Mouse (Mus musculus) layer of hippocampus, adult 9-10 months (tissue): ENCODE measurements around the gene Frmd8.

ENCODE experiments used
- DNase-seq: peaks from one replicate; pipeline ENCODE4 v3.0.0; 2022; ENCODE audit warnings: low spot score

The Frmd8 gene

DNA sequence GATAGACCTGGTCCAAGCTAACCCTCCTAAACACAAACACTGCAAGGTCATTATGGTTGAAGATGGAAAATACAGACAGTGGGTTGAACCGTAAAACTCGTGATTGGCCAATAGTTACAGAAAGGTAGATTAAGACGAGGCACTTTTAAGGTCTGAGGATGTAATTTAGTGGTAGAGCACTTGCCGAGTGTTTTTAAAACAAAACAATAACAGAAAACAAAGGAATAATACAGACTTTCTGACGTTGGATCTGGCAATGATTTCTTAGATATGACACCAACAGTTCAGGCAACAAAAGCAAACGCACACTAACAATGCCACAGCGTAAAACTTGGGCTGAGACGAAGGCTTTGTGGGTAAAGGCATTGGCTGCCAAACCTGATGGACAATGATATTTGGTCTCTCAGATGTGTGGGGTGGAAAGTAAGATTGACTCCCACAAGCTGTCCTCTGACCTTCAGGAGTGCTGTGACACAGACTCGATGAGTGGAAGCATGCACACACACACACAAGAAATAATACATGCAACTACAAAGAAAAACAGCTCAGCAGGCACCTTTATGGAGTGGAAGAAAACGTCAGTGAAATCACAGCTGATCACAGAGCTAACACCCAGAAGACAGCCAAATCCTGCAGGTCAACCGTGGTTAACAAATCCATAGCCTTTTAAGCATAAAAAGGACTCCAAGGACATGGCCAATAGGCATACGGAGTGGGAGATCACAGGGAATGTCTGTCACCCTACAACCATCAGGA lies 36.8 kb downstream of the Frmd8 start:
- no peak for DNase-seq

DNA sequence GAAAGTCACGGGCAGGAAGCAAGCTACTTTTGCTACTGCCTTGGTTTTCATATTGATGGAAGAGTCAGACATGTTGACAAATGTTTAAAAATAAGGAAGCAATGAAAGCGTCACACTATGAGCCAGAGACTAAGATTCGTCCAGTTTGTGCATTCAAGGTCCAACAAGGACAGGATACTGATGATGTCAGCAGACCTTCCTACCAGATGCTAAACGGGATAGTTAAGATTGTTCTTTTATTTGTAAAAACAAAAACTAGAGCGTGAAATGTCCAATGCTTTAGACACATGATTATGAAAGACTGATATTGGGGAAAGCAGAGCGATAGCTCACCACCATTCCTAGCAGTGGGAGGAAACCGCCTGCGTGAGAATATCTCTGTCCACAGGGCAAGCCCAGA lies 37.5 kb downstream of the Frmd8 start:
- DNase-seq = no peak

DNA sequence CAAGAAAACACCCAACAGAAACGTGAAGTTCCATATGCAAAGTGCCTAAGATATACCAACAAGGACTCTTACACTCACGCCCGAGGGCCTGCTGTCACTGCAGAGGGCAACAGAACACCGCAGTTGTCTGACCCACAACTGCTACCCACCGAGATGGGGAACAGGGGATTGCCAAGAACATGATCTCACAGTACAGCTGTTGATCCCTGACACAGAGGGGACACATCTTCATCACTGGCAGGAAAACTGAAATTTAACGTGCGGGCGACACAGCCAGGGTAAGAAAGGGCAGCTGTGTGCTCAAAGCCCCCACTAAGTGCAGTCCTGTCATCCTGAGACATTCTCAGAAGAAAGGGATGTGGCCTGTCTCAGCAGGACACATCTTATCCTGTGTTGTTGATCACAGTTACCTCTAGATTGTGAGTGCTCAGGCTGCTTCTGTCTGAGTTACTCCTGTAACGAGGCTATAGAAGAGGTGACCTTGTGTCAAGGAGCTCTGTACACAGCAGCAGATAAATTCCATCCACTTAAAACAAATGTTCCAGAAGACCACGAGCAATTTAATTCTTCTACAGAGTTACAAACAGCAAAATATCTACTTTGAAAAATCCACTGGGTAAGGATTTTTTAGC lies 38.0 kb downstream of the Frmd8 start:
- DNase-seq = no peak

DNA sequence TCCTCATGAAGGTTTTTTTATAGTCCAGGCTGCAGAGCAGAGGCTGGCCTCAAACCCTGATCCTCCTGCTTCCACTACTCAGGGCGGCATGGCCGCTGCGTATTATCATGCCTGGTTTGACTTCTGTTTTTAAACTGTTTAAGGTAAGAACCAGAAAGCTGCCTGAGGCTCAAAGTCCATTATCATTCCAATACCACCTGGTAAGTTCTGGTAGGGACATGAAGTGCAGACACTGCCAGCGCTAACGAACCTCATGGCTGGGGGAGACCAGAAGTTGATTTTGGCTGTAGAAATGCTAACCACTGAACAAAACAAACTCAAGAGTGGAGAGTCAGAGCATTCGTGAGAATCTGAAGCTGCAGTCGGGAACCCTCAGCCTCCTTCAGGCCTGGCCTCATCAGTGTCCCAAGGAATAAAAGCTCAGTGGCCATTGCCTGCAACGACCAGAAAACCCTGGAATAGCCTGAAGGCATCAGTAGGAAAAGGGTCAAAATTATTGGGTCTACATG lies 39.1 kb downstream of the Frmd8 start:
- DNase-seq = no peak

DNA sequence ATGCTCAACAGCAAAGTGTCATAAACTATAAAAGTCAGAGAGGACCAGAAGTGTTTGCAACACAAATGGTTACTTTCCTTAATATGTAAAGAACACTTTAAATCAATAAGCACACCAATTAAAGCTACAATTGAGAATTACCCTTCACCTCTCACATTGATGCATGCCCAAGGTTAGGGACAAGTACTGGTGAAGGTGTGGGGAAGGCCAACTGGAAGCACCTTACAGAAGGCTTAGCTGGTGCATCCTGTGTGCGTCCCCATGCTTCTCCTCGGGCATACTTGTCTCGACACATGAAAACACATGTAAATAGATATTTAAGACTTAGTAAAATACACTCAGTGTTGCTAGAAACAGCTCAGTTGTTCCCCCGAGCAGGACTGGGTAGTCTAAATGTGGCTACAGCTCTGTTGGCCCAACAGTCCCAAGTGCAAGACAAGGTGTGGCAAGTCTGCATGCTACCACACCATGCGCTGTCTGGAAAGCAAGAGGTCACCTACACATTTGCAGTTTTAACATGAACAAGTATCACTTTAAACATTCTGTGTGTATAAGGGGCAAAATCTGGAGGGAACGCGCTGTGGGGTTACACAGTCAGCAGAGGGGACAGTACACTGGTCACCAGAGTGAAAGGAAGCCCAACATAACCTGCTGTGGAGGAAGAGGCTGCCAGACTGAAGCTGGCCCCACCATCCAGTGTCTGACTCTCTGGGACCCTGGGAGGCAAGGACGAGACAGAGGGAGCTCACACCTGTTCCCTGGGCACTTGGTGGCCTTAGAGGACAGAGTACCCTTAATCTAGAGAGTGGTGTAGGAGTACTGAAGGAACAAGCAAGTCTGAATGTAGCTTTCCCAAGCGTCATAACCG lies 39.8 kb downstream of the Frmd8 start:
- DNase-seq = no peak

DNA sequence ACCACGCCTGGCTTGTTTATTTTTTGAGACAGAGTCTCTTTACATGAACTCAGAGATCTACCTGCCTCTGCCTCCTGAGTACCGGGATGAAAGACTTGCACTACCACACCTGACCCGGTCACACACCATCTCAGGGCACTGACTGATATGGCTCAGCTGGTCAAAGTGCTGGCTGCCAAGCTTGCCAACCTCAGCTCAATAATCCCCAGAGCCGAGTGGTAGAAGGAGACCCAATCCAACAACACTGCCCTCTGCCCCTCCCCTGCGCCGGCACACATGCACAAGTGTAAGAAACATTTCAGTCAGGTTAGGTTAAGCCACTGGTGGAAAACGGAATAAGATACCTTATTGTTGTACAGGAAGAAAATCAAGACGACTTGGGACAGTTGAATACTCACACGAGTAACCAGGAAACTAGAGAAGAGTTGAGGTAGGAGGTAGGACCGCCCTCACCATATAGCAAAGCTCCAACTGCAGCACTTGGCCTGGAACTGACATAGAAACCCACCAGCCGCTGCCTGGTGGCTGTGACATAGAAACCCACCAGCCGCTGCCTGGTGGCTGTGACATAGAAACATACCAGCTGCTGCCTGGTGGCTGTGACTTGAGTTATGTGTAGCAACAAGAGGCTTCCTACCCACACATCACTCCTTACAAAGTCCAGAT lies 40.7 kb downstream of the Frmd8 start:
- DNase-seq = no peak

DNA sequence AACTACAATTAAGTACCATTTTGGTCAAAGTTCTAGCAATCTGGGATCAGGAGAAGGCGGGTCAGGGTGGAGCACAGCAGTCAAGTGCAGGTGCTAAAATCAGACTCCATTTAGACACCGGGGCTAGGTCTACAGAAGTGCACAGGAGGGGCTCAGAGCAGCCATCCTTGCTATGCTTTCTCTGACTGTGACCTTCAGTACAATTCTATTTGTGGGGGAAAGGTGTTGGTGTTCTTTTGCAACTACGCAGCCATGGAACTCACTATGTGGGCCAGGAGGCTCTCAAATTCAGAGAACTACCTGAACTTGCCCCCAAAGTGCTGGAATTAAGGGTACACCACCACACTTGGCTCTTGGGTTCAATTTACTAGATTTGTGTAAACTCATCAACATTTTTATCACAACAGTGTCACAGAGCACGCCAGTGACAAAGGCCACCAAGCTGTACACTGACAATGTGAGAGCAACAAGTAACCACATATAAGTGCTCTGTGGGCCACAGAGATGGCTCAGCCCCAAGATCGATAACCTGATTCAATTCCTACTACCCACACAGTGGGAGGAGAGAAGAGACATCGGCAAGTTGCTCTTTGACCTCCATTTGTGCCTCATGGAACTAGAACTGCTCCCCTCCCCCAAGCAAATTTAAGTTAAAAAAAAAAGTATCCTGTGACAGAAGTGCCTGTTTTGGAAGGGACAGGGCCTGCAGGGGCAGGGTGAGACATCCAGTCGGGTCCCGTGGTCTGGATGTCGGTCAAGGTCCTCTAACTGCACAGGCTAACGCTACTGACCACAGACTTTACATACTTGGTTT lies 41.6 kb downstream of the Frmd8 start:
- no peak for DNase-seq

DNA sequence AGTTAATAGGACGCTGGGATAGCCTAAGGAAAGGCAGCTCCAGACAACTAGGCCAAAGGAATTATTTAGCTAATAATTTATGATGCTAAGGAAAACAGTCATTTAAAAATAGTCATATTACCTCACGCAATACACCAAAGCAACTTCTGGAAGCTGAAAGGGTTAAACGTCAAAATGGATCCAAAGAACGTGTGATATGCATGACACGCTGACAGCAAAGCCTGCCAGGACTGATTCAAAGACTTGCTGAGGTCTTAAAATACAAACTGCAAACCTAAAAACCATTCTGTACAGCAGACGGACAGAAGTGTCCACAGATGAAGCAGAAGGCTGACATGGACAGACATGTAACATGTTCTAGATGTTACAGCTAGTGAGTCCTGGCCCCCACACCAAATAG lies 42.7 kb downstream of the Frmd8 start:
- no peak for DNase-seq

DNA sequence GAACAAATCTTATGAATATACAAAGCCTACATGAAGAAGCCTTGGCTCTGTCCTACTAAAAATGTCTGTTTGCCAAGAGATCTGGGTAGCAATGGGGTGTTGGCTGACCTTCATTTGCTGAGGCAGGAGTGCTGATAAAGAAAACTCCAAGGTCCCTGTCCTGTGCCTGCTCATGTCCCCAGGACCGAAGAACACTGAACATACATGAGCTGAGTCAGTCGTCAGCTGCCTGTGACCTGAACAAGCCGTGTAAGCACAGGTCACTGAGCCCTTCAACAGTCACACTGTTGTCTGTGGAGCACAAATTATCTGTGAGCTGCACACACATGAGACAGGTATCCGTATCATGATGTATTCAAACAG lies 43.1 kb downstream of the Frmd8 start:
- no peak for DNase-seq

DNA sequence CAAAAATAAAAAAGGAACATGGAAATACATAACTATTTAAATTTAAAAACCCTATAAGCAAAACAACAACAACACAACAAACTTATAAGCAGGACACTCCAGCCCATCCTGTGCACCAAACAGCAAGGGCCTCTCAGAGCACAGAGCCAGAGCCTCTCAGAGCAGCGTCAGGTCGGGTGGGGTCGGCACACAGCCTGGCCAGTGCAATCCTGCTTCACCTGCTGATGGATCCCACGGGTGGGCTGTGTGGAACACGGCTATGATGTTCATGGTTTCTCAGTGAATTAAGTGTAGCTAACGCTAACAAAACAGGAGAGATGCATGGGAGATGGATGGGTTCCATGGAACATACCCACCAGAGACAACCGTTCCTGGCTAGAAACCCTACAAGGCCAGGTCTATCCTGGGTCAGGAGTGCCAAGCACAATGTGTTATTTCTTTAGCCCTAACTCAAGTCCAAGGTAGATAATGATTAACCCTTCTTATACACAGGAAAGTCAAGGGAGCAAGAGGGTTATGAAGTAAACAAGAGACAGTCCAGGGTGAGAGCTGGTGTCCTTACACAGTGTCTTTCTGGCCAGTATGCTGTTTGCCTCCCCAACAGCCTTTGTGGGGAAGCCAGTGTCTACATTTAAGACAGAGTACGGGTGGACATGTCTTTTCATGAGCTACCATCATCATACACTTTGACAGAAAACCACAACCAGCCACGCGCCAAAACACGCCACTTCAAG lies 43.7 kb downstream of the Frmd8 start:
- DNase-seq = no peak

DNA sequence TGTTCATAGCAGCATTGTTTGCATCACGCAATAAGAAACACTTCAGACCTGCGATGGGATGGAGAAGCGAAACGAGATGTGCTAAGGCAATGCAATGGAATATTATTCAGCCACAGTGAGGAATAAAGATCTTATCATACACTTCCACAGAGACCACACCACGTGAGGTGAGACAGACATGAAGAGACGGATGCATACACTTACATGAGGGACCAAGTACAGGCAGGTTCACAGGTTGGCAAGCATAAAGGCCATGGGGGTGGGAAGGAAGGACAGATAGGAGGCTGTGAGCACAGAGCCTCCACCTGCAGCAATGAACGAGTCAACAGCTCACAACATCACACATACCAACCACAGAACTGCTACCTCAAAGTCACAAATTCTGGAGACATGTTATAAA lies 44.3 kb downstream of the Frmd8 start:
- DNase-seq = no peak

DNA sequence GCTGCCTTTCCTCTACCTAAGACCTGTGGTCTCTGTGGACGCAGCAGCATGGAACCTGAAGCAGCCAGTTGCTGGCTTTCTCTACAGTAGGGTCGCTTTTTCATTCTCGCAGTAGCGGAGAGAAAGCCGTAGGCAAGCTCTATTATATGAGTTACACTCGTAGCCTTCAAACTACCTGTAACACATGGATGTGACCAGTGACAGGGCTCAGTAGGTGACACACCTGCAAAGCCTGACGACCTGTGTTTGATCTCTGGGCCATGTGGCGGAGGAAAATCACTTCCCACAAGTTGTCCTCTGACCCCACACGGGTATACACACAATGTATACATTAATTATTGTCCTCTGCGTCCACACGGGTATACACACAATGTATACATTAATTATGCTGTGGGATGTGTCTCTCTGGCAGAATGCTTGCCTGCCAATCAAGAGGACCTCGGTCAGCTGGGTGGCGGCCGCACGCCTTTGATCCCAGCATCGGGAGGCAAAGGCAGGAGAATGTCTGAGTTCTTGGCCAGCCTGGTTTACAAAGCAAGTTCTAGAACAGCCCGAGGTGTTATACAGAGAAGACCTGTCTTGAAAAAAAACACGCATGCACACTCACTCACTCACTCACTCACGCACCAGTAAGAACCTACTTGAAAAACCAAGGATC lies 45.0 kb downstream of the Frmd8 start:
- no peak for DNase-seq

DNA sequence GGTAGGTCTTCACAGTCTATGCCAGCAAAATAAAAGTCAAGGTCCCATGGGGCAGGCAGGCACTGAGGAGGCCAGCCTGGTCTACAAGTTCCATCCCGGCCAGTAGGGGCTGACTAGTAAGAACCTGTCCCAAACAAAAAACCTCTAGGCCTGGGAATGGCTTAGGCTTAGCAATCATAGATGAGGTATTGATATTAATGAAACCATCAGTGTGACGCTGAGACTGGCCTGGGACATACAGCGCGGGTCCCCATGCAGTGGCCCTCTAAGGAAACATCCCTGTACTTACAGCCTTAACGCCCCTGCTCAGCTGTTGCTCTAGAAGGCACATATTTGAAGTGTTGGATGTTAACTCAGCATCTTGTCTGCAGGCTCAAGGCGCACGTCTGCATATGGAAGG lies 46.2 kb downstream of the Frmd8 start:
- no peak for DNase-seq

DNA sequence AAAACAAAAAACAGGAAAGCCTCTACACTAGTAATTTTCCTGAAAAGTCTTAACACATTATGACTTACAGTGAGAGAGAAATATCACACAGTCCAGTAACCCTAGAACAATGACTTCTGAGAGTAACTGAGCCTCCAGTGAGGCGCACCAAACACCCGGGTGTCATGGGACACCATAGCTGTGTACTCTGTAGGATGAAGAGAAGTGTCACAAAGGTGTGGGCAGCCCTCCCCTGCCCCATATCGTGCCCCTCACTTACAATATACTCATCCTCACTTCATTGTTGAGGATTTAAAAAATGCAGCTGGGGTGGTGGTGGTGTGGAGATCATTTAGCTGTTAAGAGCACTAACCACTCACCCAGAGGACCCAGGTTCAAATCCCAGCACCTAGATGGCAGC lies 46.9 kb downstream of the Frmd8 start:
- DNase-seq = no peak

DNA sequence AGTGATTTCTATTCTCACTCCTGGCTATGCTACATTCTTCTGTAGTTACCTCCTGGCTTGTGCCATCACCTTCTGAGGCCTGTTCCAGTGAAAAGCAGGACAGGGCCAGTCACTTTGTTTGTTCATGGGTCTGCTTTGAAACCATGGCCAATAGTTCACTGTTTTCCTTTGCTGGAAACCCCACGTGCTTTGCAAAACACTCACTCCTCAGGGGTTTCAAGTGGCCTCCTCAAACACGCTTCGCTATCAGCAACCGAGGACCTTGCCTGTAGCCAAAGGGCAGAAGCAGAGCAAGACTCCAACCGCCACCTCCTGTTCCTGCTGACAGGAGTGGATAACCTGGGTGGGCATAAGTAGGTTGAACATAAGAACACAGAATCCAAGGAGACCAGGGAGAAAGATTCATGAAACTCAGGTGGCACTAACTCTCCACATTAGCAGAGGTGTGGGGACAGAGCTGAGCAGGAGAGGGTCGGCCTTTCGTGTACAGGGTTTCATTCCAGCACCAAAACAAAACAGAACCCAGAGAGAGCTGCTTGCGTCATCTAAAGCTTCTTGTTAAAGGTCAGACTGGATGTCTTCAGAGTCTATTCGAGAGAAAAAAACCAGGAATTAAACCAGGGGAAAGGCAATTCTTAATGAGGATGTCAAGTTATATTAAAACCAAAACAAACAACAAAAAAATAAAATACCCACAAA lies 47.5 kb downstream of the Frmd8 start:
- no peak for DNase-seq

DNA sequence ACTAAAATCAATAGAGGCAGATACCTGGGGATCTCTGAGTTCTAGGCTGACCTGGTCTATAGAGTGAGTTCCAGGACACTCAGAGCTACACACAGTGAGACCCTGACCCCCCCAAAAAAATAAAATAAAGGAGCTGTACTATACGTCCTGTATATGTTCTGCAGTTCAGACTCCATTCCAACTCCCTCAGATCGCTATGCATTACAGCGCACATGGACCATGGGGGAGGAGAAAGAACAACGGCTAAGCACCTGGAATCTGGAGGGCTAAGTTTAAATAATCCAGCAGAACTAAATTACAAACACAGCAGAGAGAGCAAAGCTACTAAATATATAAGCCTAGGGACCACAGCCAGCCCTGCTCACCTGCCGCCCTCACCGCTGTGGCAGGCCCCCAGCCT lies 48.0 kb downstream of the Frmd8 start:
- no peak for DNase-seq

DNA sequence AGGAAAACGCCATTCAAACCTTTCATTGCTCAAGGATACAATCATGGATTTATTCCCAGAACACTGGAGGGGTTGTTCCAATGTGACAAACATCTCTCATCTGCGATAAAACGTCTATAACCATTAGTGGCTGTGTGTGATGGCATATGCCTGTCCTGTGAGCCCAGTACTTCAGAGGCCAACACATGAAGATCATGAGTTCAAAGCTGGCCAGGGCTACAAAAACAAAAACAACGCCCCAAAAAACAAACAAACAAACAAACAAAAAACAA lies 48.4 kb downstream of the Frmd8 start:
- no peak for DNase-seq

DNA sequence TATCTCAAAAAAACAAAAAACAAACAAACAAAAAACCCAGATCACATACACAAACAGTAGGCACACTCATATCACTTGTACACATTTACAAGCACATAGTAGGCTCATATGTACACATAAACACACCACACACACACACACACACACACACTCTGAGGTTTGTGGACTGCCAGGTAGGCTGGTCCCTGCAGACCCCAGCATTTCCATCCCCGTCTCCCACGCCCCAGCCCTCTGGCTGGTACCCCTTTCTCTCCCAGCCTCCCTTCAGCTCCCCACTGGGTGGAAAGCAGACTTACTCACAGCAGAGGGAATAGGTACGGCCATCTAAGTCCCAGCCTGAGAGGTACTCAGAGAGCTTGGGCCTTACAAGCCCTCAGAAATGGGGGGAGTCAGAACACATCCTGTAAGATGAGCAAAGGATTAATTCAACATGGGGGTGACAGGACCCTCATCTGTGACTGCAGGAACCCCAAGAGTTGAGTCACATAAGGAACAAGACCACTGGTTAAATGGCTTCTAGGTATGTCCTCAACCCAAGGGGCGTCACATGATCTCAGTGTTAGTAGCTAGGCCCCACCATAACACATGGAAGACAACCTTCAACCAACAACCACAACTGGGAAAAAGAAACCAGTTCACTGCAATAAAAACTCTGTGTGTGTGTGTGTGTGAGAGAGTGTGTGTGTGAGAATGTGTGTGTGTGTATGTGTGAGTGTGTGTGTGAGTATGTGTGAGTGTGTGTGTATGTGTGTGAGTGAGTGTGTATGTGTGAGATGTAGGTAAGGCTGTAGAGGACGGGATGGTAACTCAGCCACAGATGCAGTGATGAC lies 49.0 kb downstream of the Frmd8 start:
- DNase-seq = no peak
